Mouse (Mus musculus) megakaryocyte, embryonic 14.5 days (primary cell): Measurements from ENCODE around the gene Arhgef40. TPM values are rescaled to one million over a fixed set of nuclear protein-coding genes. Genes with fewer than 3 reads are reported as not detected.

ENCODE experiments used
- H3K27me3 ChIP-seq: replicated peaks from 2 replicates; pipeline ENCODE3; 2012; ENCODE audit warnings: inconsistent platforms
- H3K36me3 ChIP-seq: replicated peaks from 2 replicates; pipeline ENCODE3; 2012; ENCODE audit warnings: low read length, inconsistent platforms, mixed read lengths
- H3K4me1 ChIP-seq: 2 replicates; pipeline ENCODE4 v1.6.1; 2012; ENCODE audit warnings: inconsistent platforms
- H3K4me3 ChIP-seq: replicated peaks from 2 replicates; pipeline ENCODE3; 2012; ENCODE audit warnings: moderate library complexity, mild to moderate bottlenecking, inconsistent platforms
- H3K9me3 ChIP-seq: 2 replicates; pipeline ENCODE4 v1.6.1; 2012; ENCODE audit warnings: inconsistent platforms
- FLI1 ChIP-seq: IDR thresholded peaks from 2 replicates; pipeline ENCODE4 v1.6.1; 2012; ENCODE audit warnings: low read length, inconsistent platforms, mixed read lengths
- GATA1 ChIP-seq: IDR thresholded peaks from 3 replicates; pipeline ENCODE4 v1.6.1; 2012; ENCODE audit warnings: mixed read lengths, low read length, inconsistent platforms, borderline replicate concordance
- polyA plus RNA-seq: library from polyadenylated mRNA; stranded (reverse); fragments of >175 nt; gene quantifications from 2 replicates; pipeline ENCODE4 v1.2.3, GENCODE M21; 2012; ENCODE audit warnings: low replicate concordance; ENCODE audit not compliant: insufficient read depth

Gene Arhgef40
- polyA plus RNA-seq, 1 experiment, result 14.5 TPM

- H3K4me1 ChIP-seq, result peaks cover 55% of the 10 kb centered on the region
Observed at GRCm38 (mm10) chr14:51985301-51986152, 1.0 kb downstream of the Arhgef40 start.

GRCm38 (mm10) chr14:51986153-51986505 is 1.6 kb downstream of the Arhgef40 start:
- no peak for TF ChIP-seq GATA1
- no peaks in the 10 kb centered on the region for H3K9me3 ChIP-seq
- H3K4me3 ChIP-seq, result peak overlapping the region; percentile 91
- H3K27me3 ChIP-seq, result peaks cover 32% of the 10 kb centered on the region
- H3K4me1 ChIP-seq, result peaks cover 55% of the 10 kb centered on the region
- H3K36me3 ChIP-seq, result peaks cover 8% of the 10 kb centered on the region

More at GRCm38 (mm10) chr14:51985301-51986152, 1.0 kb downstream of the Arhgef40 start:
- no peak for TF ChIP-seq GATA1
- no peak for TF ChIP-seq FLI1
- Histone ChIP-seq H3K36me3 (peaks cover 3% of the 10 kb centered on the region), H3K27me3 (peaks cover 32% of the 10 kb centered on the region), H3K9me3 (no peaks in the 10 kb centered on the region), H3K4me3 (peak overlapping the region; percentile 91)

DNA sequence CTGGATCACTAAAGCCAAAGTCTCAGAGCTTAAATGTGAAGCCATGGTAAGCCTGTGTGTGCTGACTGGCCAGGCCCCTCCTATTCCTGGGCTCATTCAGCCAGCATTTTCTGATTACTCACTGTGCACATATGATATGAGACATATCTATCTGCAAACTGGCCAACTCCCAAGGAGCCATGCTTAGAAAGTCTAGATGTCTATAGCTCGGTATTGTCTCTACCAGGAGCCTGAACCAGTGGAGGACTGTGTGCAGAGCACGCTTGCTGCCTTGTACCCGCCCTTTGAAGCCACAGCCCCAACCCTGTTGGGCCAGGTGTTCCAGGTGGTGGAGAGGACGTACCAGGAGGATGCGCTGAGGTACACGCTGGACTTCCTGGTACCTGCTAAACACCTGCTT is 2.7 kb downstream of the Arhgef40 start:
- Histone ChIP-seq H3K4me3 (no peak overlapping the region), H3K27me3 (peaks cover 30% of the 10 kb centered on the region), H3K4me1 (peaks cover 55% of the 10 kb centered on the region), H3K36me3 (peaks cover 18% of the 10 kb centered on the region), H3K9me3 (no peaks in the 10 kb centered on the region)
- TF ChIP-seq GATA1 (no peak), FLI1 (no peak)

DNA sequence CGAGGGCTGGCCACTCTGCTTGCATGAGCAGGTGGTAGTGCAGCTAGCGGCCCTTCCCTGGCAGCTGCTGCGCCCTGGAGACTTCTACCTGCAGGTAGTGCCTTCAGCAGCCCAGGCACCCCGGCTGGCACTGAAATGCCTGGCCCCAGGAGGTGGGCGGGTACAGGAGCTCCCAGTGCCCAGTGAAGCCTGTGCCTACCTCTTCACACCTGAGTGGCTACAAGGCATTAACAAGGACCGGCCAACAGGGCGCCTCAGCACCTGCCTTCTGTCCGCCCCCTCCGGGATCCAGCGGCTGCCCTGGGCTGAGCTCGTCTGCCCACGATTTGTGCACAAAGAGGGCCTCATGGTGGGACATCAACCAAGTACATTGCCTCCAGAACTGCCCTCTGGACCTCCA is 4.2 kb downstream of the Arhgef40 start:
- no peaks in the 10 kb centered on the region for H3K9me3 ChIP-seq
- H3K4me1 ChIP-seq, result peaks cover 51% of the 10 kb centered on the region
- TF ChIP-seq GATA1 (no peak), FLI1 (no peak)
- H3K27me3 ChIP-seq, result peaks cover 24% of the 10 kb centered on the region
- H3K36me3 ChIP-seq, result peaks cover 23% of the 10 kb centered on the region
- no peak overlapping the region for H3K4me3 ChIP-seq

GRCm38 (mm10) chr14:51989461-51989970 is 5.0 kb downstream of the Arhgef40 start:
- peaks cover 27% of the 10 kb centered on the region for H3K36me3 ChIP-seq
- H3K4me1 ChIP-seq, result peaks cover 44% of the 10 kb centered on the region
- TF ChIP-seq FLI1 (no peak), GATA1 (no peak)
- no peak overlapping the region for H3K4me3 ChIP-seq
- peaks cover 17% of the 10 kb centered on the region for H3K27me3 ChIP-seq
- no peaks in the 10 kb centered on the region for H3K9me3 ChIP-seq

- Histone ChIP-seq H3K4me1 (peaks cover 10% of the 10 kb centered on the region), H3K27me3 (no peaks in the 10 kb centered on the region), H3K9me3 (no peaks in the 10 kb centered on the region), H3K36me3 (peaks cover 55% of the 10 kb centered on the region), H3K4me3 (no peak overlapping the region)
- no peak for TF ChIP-seq FLI1
- no peak for TF ChIP-seq GATA1
Observed at GRCm38 (mm10) chr14:51994453-51994852, 9.9 kb downstream of the Arhgef40 start.

GRCm38 (mm10) chr14:51995219-51995871 is 10.8 kb downstream of the Arhgef40 start:
- Histone ChIP-seq H3K27me3 (no peaks in the 10 kb centered on the region), H3K4me3 (no peak overlapping the region), H3K4me1 (peaks cover 3% of the 10 kb centered on the region; the same call in 1 of the 2 replicates), H3K36me3 (peaks cover 62% of the 10 kb centered on the region), H3K9me3 (no peaks in the 10 kb centered on the region)
- TF ChIP-seq FLI1 (no peak), GATA1 (no peak)

DNA sequence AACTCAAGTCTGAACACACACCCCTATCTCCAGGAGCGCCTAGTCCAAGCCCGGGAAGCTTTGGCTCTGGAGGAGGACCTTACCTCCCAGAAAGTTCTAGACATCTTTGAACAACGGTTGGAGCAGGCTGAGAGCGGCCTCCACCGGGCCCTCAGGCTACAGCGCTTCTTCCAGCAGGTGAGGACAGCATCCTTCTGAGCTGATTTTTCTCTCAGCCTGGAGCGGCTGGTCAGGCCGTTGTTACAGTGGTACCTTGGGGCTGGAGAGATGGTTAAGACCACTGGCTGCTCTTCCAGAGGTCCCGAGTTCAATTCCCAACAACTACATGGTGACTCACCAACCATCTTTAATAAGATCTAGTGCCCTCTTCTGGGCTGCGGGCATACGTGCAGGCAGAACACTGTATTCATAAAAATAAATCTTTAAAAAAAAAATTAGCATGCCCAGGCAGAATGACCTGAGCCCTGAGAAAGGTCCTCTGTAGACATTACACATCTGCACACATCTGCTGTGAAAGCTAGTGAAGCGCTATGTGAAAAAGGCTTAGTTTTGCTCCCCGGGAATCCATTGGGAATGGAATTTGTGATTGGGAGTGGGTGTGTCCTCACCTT is 11.8 kb downstream of the Arhgef40 start:
- TF ChIP-seq FLI1, result no peak
- TF ChIP-seq GATA1, result no peak
- no peaks in the 10 kb centered on the region for H3K27me3 ChIP-seq
- H3K36me3 ChIP-seq, result peaks cover 60% of the 10 kb centered on the region
- H3K4me1 ChIP-seq, result peaks cover 8% of the 10 kb centered on the region
- H3K4me3 ChIP-seq, result no peak overlapping the region
- no peaks in the 10 kb centered on the region for H3K9me3 ChIP-seq

DNA sequence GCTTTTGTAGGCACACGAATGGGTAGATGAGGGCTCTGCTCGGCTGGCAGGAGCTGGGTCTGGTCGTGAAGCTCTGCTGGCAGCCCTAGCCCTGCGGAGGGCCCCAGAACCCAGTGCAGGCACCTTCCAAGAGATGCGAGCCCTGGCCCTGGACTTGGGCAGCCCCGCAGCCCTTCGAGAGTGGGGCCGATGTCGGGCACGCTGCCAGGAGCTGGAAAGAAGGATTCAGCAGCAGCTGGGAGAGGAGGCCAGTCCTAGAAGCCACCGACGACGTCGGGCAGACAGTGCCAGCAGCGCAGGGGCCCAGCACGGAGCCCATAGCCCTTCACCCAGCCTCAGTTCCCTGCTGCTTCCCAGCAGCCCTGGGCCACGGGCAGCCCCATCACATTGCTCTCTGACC is 12.3 kb downstream of the Arhgef40 start:
- no peak for TF ChIP-seq FLI1
- TF ChIP-seq GATA1, result no peak
- Histone ChIP-seq H3K36me3 (peaks cover 56% of the 10 kb centered on the region), H3K9me3 (no peaks in the 10 kb centered on the region)

More for the DNA sequence above, 12.3 kb downstream of the Arhgef40 start:
- Histone ChIP-seq H3K4me1 (peaks cover 8% of the 10 kb centered on the region), H3K4me3 (no peak overlapping the region), H3K27me3 (no peaks in the 10 kb centered on the region)
